Mouse (Mus musculus) megakaryocyte, embryonic 14.5 days (primary cell): ENCODE measurements at regions not wholly inside any gene's neighbourhood (a gene's known extent, or its start where the extent isn't known, plus 50 kb on each side); places are given as distances from the start of the nearest gene placed in this dataset.

Source experiments
- FLI1 ChIP-seq: IDR thresholded peaks from 2 replicates; pipeline ENCODE4 v1.6.1; 2012; ENCODE audit warnings: low read length, inconsistent platforms, mixed read lengths
- GATA1 ChIP-seq: IDR thresholded peaks from 3 replicates; pipeline ENCODE4 v1.6.1; 2012; ENCODE audit warnings: mixed read lengths, low read length, inconsistent platforms, borderline replicate concordance

GRCm38 (mm10) chr14:76696729-76697128, 140.0 kb upstream of the Serp2 start:
- TF ChIP-seq FLI1 = no peak
- no peak for TF ChIP-seq GATA1
